Mouse (Mus musculus) heart, embryonic 16.5 days (tissue): ENCODE data around the gene Anln. TPM values are rescaled to one million over a fixed set of nuclear protein-coding genes. Genes with fewer than 3 reads are reported as not detected.
"Not testable (repeated sequence)": the region's sequence is repeated elsewhere in the genome, so short reads cannot be mapped to it uniquely, and the experiment has no call there.

Experiments
- ATAC-seq: fragments of 200-750 bp; cut with Nextera tagmentation; replicated peaks from 2 replicates; pipeline ENCODE4 v1.8.0; 2017; ENCODE audit warnings: moderate number of reproducible peaks; ENCODE audit not compliant: insufficient read depth, low FRiP score; ENCODE audit errors: extremely low read depth
- H3K27ac ChIP-seq: fragments of 300-500 bp; sonication (generic); 2 replicates; pipeline ENCODE4 v1.5.1; 2014; ENCODE audit warnings: mild to moderate bottlenecking, low read length, control low read depth, moderate library complexity
- H3K27me3 ChIP-seq: fragments of 300-500 bp; sonication (generic); 2 replicates; pipeline ENCODE4 v1.6.1; 2014; ENCODE audit warnings: low read length, mixed read lengths; ENCODE audit not compliant: control insufficient read depth, insufficient read depth
- H3K36me3 ChIP-seq: fragments of 300-500 bp; sonication (generic); 2 replicates; pipeline ENCODE4 v1.6.1; 2014; ENCODE audit not compliant: control insufficient read depth, insufficient read depth
- H3K4me1 ChIP-seq: fragments of 300-500 bp; sonication (generic); 2 replicates; pipeline ENCODE4 v1.6.1; 2014; ENCODE audit warnings: low read length, mixed read lengths; ENCODE audit not compliant: control insufficient read depth, insufficient read depth
- H3K4me2 ChIP-seq: fragments of 300-500 bp; sonication (generic); 2 replicates; pipeline ENCODE4 v1.6.1; 2014; ENCODE audit warnings: low read depth, mild to moderate bottlenecking, control low read depth, low read length
- H3K4me3 ChIP-seq: fragments of 300-500 bp; sonication (generic); 2 replicates; pipeline ENCODE4 v1.5.1; 2014; ENCODE audit warnings: mild to moderate bottlenecking, control low read depth, low read length
- H3K9ac ChIP-seq: fragments of 300-500 bp; sonication (generic); 2 replicates; pipeline ENCODE4 v1.6.1; 2014; ENCODE audit warnings: low read length, control low read depth
- H3K9me3 ChIP-seq: fragments of 300-500 bp; sonication (generic); replicated peaks from 2 replicates; pipeline ENCODE4 v1.6.1; 2016; ENCODE audit warnings: low read length; ENCODE audit not compliant: control insufficient read depth
- WGBS: fragments of 180-500 bp; shearing (Covaris S2); extraction: QIAGEN DNeasy Blood & Tissue Kit; methylation state at CpG from one replicate; pipeline ENCODE4 v1.1.7; 2014; 5-methylcytosine and 5-hydroxymethylcytosine counted together
- polyA plus RNA-seq: library from polyadenylated mRNA; unstranded; fragments of >200 nt; fragmentation: Nextera tagmentation; extraction: Ambion mirVana; gene quantifications from 2 replicates; pipeline ENCODE4 v1.2.1, GENCODE M21; 2015

Anln gene
- polyA plus RNA-seq, 1 experiment from 2014 or later, result 54.6 TPM

DNA sequence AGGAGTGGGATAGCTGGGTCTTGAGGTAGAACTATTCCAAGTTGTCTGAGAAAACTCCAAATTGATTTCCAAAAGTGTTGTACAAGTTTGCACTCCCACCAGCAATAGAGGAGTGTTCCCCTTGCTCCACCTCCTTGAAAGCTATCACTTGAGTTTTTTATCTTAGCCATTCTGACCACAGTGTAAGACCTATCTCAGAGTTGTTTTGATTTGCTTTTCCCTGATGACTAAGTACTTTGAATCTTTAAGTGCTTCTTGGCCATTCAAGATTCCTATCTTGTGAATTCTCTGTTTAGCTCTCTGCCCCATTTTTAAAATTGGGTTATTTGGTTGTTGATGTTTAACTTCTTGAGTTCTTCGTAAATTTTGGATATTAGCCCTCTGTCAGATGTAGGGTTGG, 69.9 kb downstream of the Anln start:
- ATAC-seq, result no peak
- no peak overlapping the region for H3K4me2 ChIP-seq

DNA sequence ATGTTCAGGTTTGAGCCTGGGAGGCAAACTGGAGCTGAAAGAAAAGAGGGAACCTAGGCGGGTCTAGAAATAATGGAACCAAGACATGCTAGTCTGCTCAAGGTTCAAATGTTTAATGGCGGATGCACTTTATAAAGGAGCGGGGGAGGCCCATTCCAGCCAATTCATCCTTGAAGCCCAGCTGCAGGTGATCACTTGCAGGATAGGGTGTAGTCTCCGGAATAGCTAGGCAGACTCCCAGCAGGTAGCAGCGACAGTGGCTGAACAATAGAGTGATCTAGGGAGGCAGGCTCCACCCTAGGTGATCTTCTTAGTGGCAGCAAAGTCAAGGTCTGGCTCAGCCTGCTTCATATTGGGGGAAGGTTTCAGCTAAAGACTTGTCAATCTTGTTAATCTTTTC, 72.9 kb downstream of the Anln start:
- not testable (repeated sequence) for ATAC-seq, H3K9ac ChIP-seq, H3K36me3 ChIP-seq, H3K4me1 ChIP-seq, H3K27me3 ChIP-seq, H3K27ac ChIP-seq, H3K4me3 ChIP-seq, H3K4me2 ChIP-seq
- WGBS, result 73% methylated on average over 5 of the region's 5 CpGs
- peaks cover 27% of the 10 kb centered on the region for H3K9me3 ChIP-seq

More for the DNA sequence above, 69.9 kb downstream of the Anln start:
- H3K4me3 ChIP-seq, result no peak overlapping the region
- peaks cover 15% of the 10 kb centered on the region for H3K9me3 ChIP-seq
- no peak overlapping the region for H3K9ac ChIP-seq
- no peak overlapping the region for H3K27ac ChIP-seq
- H3K36me3 ChIP-seq, result no peaks in the 10 kb centered on the region
- WGBS, result 79% methylated on average over 1 of the region's 1 CpGs
- H3K27me3 ChIP-seq, result no peaks in the 10 kb centered on the region
- no peaks in the 10 kb centered on the region for H3K4me1 ChIP-seq

DNA sequence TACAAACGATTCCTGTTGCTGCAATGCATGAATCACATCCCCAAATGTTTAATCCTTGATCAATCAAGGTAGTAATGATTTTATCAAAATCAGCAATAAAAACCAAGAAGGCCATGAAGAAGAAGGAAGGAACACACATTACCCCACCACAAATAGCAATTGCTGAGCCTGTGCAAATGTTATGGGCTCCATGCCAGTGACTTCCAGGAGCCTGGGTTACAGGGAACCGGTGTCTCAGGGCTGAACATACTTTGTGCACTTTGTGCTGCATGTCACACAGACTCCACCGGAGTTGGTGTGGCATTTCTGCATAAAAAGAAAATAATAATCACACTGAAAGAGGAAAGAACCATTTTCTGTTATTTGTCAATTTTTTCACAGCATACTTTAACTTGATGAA, 74.9 kb downstream of the Anln start:
- H3K27me3 ChIP-seq, result no peaks in the 10 kb centered on the region
- H3K4me3 ChIP-seq, result no peak overlapping the region
- peaks cover 31% of the 10 kb centered on the region for H3K9me3 ChIP-seq
- H3K27ac ChIP-seq, result no peak overlapping the region
- H3K9ac ChIP-seq, result no peak overlapping the region
- H3K4me2 ChIP-seq, result no peak overlapping the region
- H3K36me3 ChIP-seq, result no peaks in the 10 kb centered on the region
- 69% methylated on average over 3 of the region's 3 CpGs for WGBS
- no peak for ATAC-seq
- no peaks in the 10 kb centered on the region for H3K4me1 ChIP-seq

DNA sequence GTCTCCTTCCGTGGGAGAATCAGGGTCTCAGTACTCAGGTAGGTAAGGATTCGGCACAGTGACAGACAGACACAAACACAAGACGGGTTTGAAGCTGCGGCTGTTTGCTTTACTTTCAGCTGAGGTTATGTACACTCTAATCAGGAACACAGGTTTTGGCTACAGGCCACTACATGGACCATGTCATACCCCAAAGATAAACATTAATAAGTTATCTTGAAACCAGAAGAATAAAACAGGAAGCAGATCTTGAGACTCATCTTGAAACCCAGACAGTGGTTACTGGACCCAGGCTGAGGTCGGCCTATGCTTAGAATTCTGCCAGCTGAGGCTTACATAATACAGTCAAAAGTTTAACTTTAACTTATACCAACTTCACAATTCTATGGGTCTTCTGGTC, 75.8 kb downstream of the Anln start:
- no peak overlapping the region for H3K4me3 ChIP-seq
- no peaks in the 10 kb centered on the region for H3K36me3 ChIP-seq
- ATAC-seq, result no peak
- no peak overlapping the region for H3K9ac ChIP-seq
- no peaks in the 10 kb centered on the region for H3K27me3 ChIP-seq
- 78% methylated on average over 5 of the region's 5 CpGs for WGBS
- peaks cover 29% of the 10 kb centered on the region for H3K9me3 ChIP-seq
- H3K27ac ChIP-seq, result no peak overlapping the region
- no peaks in the 10 kb centered on the region for H3K4me1 ChIP-seq
- H3K4me2 ChIP-seq, result no peak overlapping the region

DNA sequence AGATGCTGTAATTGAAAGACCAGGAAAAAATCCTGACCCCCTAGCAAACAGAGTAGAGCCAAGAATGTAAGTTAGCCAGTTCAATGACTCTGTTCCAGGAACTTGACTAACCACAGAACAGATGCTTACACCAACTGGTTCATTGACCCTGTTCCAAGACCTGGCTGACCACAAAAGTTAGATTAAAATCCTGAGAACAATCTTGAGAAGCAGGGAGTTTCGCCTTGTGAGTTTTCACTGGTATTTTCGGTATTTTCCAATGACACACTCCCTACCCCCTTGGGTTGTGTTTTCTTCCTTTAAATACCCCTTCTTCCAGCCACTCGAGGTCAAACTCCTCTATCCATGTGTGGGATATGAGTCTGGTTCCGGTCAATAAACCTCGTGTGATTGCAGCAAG, 79.3 kb downstream of the Anln start:
- Histone ChIP-seq H3K4me3 (no peak overlapping the region), H3K9ac (no peak overlapping the region), H3K27ac (no peak overlapping the region), H3K9me3 (peaks cover 17% of the 10 kb centered on the region), H3K27me3 (no peaks in the 10 kb centered on the region), H3K4me2 (no peak overlapping the region), H3K4me1 (peaks cover 8% of the 10 kb centered on the region), H3K36me3 (peaks cover 1% of the 10 kb centered on the region; the same call in 1 of the 2 replicates)
- no peak for ATAC-seq
- 84% methylated on average over 5 of the region's 5 CpGs for WGBS

DNA sequence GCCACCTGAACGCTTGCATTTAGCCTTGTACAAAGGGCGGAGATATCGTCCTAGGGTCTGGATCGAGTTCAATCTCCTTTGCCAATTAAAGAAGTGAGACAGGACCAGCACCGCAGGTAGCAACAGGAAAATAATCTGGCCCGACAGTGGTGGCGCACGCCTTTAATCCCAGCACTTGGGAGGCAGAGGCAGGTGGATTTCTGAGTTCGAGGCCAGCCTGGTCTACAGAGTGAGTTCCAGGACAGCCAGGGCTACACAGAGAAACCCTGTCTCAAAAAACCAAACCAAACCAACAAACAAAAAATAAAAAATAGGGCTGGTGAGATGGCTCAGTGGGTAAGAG, 81.1 kb downstream of the Anln start:
- Histone ChIP-seq H3K4me2 (peak overlapping the region; percentile 92), H3K36me3 (peaks cover 17% of the 10 kb centered on the region), H3K27ac (peak overlapping the region; percentile 57; the same call in 1 of the 2 replicates), H3K9me3 (peaks cover 17% of the 10 kb centered on the region), H3K4me3 (peak overlapping the region; percentile 69), H3K9ac (peak overlapping the region; percentile 85)
- H3K27me3 ChIP-seq, ATAC-seq, H3K4me1 ChIP-seq: not testable (repeated sequence)
- WGBS, result 5% methylated on average over 8 of the region's 9 CpGs

DNA sequence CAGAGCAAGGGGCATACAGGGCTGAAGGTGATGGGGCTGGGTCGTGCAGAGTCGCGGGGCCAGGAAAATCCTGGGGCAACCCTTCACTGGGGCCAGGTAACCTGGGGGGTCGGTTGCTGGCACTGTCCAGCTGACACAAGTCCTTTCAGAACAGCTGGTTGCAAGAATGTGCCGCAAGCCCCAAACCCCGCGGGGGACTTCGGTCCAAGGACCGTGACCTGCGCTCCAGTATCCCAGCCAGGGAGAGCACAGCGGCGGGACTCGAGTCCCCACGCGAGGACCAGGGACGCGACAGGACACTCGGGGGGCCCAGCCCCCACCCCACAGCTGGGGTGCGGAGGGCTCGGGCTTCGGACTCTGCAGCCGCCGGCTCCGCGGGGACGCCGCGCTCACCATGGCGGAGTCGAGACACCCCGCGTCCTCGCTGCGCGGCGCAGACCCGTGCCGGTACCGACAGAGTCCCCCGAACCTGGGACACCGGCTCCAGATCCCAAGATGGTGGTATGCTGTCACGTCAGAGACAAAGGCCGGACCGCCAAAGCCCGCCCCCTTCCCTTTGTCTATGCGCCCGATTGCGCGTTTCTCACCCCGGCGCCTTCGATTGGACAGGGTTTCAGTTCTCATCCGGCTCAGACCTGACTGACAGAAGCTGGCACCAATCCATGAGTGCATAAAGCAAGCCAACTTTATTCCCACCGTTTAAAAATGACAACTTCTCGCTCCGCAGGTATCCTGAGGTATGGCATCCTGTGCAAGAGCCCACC, 81.7 kb downstream of the Anln start, which contains the start of gene Zfp810:
Gene Zfp810, minus strand, starts transcription at position 493 of the 764 bp plus-strand sequence.
- Histone ChIP-seq H3K9me3 (peaks cover 16% of the 10 kb centered on the region), H3K27ac (peak within 1 kb of the TSS; percentile 57), H3K4me3 (peak within 1 kb of the TSS; percentile 69), H3K9ac (peak within 1 kb of the TSS; percentile 85), H3K36me3 (peaks cover 20% of the 10 kb centered on the region), H3K4me2 (peak within 1 kb of the TSS; percentile 92), H3K4me1 (peaks cover 8% of the 10 kb centered on the region), H3K27me3 (no peaks in the 10 kb centered on the region)
- under 1% methylated on average over 56 of the region's 56 CpGs for WGBS
- ATAC-seq, result peak; percentile 99

DNA sequence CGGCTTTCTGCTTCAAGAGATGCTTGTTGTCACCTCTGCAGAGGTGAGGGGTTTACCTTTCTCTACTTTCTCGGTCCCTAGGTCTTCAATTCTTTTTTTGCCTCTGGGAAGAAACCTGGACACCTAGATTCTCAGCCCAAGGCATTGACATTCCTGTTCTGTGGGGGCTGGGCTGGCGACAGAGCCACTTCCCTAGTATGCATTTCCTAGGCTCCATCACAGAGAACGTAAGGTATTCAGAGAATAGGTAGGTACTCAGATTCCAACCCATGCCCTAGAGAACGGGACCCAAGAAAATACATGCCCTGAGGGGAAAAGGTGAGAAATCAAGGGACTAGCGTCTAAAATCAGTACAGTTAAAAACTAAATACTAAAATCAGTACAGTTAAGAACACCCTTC, 82.3 kb downstream of the Anln start:
- ATAC-seq, result no peak
- WGBS, result 18% methylated on average over 6 of the region's 6 CpGs
- H3K36me3 ChIP-seq, result peaks cover 20% of the 10 kb centered on the region
- H3K9ac ChIP-seq, result peak overlapping the region; percentile 85
- peak overlapping the region; percentile 47 for H3K27ac ChIP-seq
- peak overlapping the region; percentile 92 for H3K4me2 ChIP-seq
- H3K27me3 ChIP-seq, result no peaks in the 10 kb centered on the region
- peaks cover 9% of the 10 kb centered on the region for H3K9me3 ChIP-seq
- H3K4me1 ChIP-seq, result peaks cover 8% of the 10 kb centered on the region
- H3K4me3 ChIP-seq, result peak overlapping the region; percentile 69

DNA sequence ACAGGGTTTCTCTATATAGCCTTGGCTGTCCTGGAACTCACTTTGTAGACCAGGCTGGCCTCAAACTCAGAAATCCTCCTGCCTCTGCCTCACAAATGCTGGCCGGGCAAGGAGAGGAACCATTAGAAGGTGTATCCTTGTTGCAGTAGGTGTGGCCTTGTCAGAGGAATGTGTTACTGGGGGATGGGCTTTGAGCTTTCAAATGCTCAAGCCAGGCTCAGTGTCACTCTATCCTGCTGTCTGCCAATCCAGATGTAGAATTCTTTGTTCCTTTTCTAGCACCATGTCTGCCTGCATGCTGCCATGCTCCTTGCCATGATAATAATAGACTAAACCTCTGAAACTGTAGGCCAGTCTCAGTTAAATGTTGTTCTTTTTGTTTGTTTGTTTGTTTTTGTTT, 86.8 kb downstream of the Anln start:
- no peak overlapping the region for H3K27ac ChIP-seq
- WGBS, result 95% methylated on average over 1 of the region's 1 CpGs
- H3K4me1 ChIP-seq, result peaks cover 8% of the 10 kb centered on the region
- no peak for ATAC-seq
- no peaks in the 10 kb centered on the region for H3K9me3 ChIP-seq
- H3K4me3 ChIP-seq, result no peak overlapping the region
- H3K9ac ChIP-seq, result no peak overlapping the region
- H3K27me3 ChIP-seq, result no peaks in the 10 kb centered on the region
- peaks cover 42% of the 10 kb centered on the region for H3K36me3 ChIP-seq
- no peak overlapping the region for H3K4me2 ChIP-seq
